8 mouse cellular contexts compared by ENCODE assay signal in genomic region chr10:80047041-80047565, GRCm38 (mm10). TPM values are rescaled to one million over a fixed set of nuclear protein-coding genes. Genes with fewer than 3 reads are reported as not detected.
DNase-seq lines count a peak whose midpoint lies in the region; ATAC-seq and TF ChIP-seq lines count a peak whose summit lies in the region.

TSS of gene Gpx4 (plus strand) at chr10:80047166.

- DNase-seq in lung, embryonic 14.5 days, result no peak
- no peak for DNase-seq in lung, adult 18-20 months
- DNase-seq in layer of hippocampus, postnatal 25 days (ENCODE audit: extremely low spot score in 1 of 2, low spot score in 1 of 2), result no peak
- no peak for DNase-seq in frontal cortex, postnatal 36 days (ENCODE audit: low spot score in 2 of 2)
- no peak for DNase-seq in B cell, adult 2 months

- peak within 1 kb of the TSS; percentile 3 for H3K9ac ChIP-seq in lung, embryonic 14.5 days
- H3K9ac ChIP-seq in embryonic facial prominence, embryonic 12.5 days, result peak within 1 kb of the TSS; percentile 17; the same call in 1 of the 2 replicates
- no peak within 1 kb of the TSS for H3K9ac ChIP-seq in heart, embryonic 14.5 days (ENCODE audit: low read length)
- H3K9ac ChIP-seq in midbrain, embryonic 15.5 days, result no peak within 1 kb of the TSS

- no peaks in the 10 kb centered on the region for H3K27me3 ChIP-seq in lung, embryonic 14.5 days (ENCODE audit: insufficient read depth, low read length)
- no peaks in the 10 kb centered on the region for H3K27me3 ChIP-seq in embryonic facial prominence, embryonic 12.5 days
- no peaks in the 10 kb centered on the region for H3K27me3 ChIP-seq in heart, embryonic 14.5 days (ENCODE audit: control insufficient read depth, insufficient read depth, low read length)
- no peaks in the 10 kb centered on the region for H3K27me3 ChIP-seq in midbrain, embryonic 15.5 days (replicated peaks)

- H3K4me2 ChIP-seq in lung, embryonic 14.5 days, result no peak within 1 kb of the TSS
- no peak within 1 kb of the TSS for H3K4me2 ChIP-seq in embryonic facial prominence, embryonic 12.5 days (replicated peaks)
- no peak within 1 kb of the TSS for H3K4me2 ChIP-seq in heart, embryonic 14.5 days (ENCODE audit: low read length)
- no peak within 1 kb of the TSS for H3K4me2 ChIP-seq in midbrain, embryonic 15.5 days

- H3K4me1 ChIP-seq in lung, embryonic 14.5 days (ENCODE audit: insufficient read depth), result peaks cover 10% of the 10 kb centered on the region; the same call in 1 of the 2 replicates
- H3K4me1 ChIP-seq in embryonic facial prominence, embryonic 12.5 days, result peaks cover 13% of the 10 kb centered on the region; the same call in 1 of the 2 replicates
- H3K4me1 ChIP-seq in heart, embryonic 14.5 days (ENCODE audit: control insufficient read depth in 2 of 2, insufficient read depth in 2 of 2, low read length in 2 of 2), result peaks cover 19 to 37% of the 10 kb centered on the region in 2 experiments
- 0 out of 2 replicates have a peak, but pooled peaks cover 6% of the 10 kb centered on the region for H3K4me1 ChIP-seq in midbrain, embryonic 15.5 days

- H3K4me3 ChIP-seq in lung, embryonic 14.5 days (ENCODE audit: low read depth, low read length), result no peak within 1 kb of the TSS
- no peak within 1 kb of the TSS for H3K4me3 ChIP-seq in embryonic facial prominence, embryonic 12.5 days
- no peak within 1 kb of the TSS for H3K4me3 ChIP-seq in heart, embryonic 14.5 days (ENCODE audit: control insufficient read depth in 1 of 2, insufficient read depth in 1 of 2, low read depth in 1 of 2, low read length in 2 of 2)
- no peak within 1 kb of the TSS for H3K4me3 ChIP-seq in midbrain, embryonic 15.5 days

- H3K27ac ChIP-seq in lung, embryonic 14.5 days (ENCODE audit: low read depth), result no peak within 1 kb of the TSS
- peak within 1 kb of the TSS; percentile 67; the same call in 1 of the 2 replicates for H3K27ac ChIP-seq in embryonic facial prominence, embryonic 12.5 days
- H3K27ac ChIP-seq in heart, embryonic 14.5 days (replicated peaks in 1 of 2; ENCODE audit: control insufficient read depth in 1 of 2, insufficient read depth in 1 of 2, low read depth in 2 of 2, low read length in 2 of 2), result no peak within 1 kb of the TSS; a peak in 1 of 4 replicates
- H3K27ac ChIP-seq in midbrain, embryonic 15.5 days, result no peak within 1 kb of the TSS

- H3K36me3 ChIP-seq in lung, embryonic 14.5 days (ENCODE audit: insufficient read depth), result no peaks in the 10 kb centered on the region
- no peaks in the 10 kb centered on the region for H3K36me3 ChIP-seq in embryonic facial prominence, embryonic 12.5 days
- no peaks in the 10 kb centered on the region for H3K36me3 ChIP-seq in heart, embryonic 14.5 days (ENCODE audit: control insufficient read depth, insufficient read depth, low read length)
- no peaks in the 10 kb centered on the region for H3K36me3 ChIP-seq in midbrain, embryonic 15.5 days (replicated peaks)

- WGBS in lung, embryonic 14.5 days, result 64% methylated on average over 9 of the region's 9 CpGs
- WGBS in embryonic facial prominence, embryonic 12.5 days, result 45% methylated on average over 9 of the region's 9 CpGs
- WGBS in heart, embryonic 14.5 days, result 61% methylated on average over 9 of the region's 9 CpGs
- 42% methylated on average over 9 of the region's 9 CpGs for WGBS in midbrain, embryonic 15.5 days

- no peak for ATAC-seq in lung, embryonic 14.5 days (ENCODE audit: insufficient read depth)
- ATAC-seq in embryonic facial prominence, embryonic 12.5 days (ENCODE audit: insufficient number of reproducible peaks, insufficient read depth, low FRiP score, low TSS enrichment), result no peak
- no peak for ATAC-seq in heart, embryonic 14.5 days (ENCODE audit: insufficient number of reproducible peaks, insufficient read depth, low FRiP score, low read depth)
- no peak for ATAC-seq in midbrain, embryonic 15.5 days (replicated peaks)

- H3K9me3 ChIP-seq in lung, embryonic 14.5 days (ENCODE audit: low read depth, low read length), result no peaks in the 10 kb centered on the region
- H3K9me3 ChIP-seq in embryonic facial prominence, embryonic 12.5 days, result no peaks in the 10 kb centered on the region
- no peaks in the 10 kb centered on the region for H3K9me3 ChIP-seq in heart, embryonic 14.5 days (ENCODE audit: control insufficient read depth, low read length)
- H3K9me3 ChIP-seq in midbrain, embryonic 15.5 days, result no peaks in the 10 kb centered on the region

- no peak for TF ChIP-seq CTCF in lung, embryonic 14.5 days (IDR thresholded peaks at IDR 0.05; ENCODE audit: low read depth)

RNA-seq across cellular contexts. Expression of gene Gpx4, which starts in this region (rescaled TPM):
- polyA plus RNA-seq in lung, embryonic 14.5 days (2014; fragmentation: Nextera tagmentation; extraction: Ambion mirVana), result 471 and 474 TPM in 2 replicates
- 475 and 505 TPM in 2 replicates for polyA plus RNA-seq in embryonic facial prominence, embryonic 12.5 days (2016; fragmentation: Nextera tagmentation; extraction: Ambion mirVana)
- 715 and 757 TPM in 2 replicates for polyA plus RNA-seq in heart, embryonic 14.5 days (2014; fragmentation: Nextera tagmentation; extraction: Ambion mirVana)
- 100 to 1,000 TPM; 486 to 515 TPM for total RNA-seq in layer of hippocampus, postnatal 25 days (2021)
- 522 and 546 TPM in 2 replicates for polyA plus RNA-seq in midbrain, embryonic 15.5 days (2015; fragmentation: Nextera tagmentation; extraction: Ambion mirVana)

Comparison
In these comparisons a context has a peak if more than half of its experiments do, and no peak if none do; other contexts are left out.
1. H3K9ac ChIP-seq: peak in lung, embryonic 14.5 days (single experiment) and embryonic facial prominence, embryonic 12.5 days (single experiment); none in heart, embryonic 14.5 days (single experiment) and midbrain, embryonic 15.5 days (single experiment).